In genomic region chr14:54935904-54936830, GRCm38 (mm10) we compare ENCODE assay signal across 8 mouse cellular contexts. TPM values are rescaled to one million over a fixed set of nuclear protein-coding genes. Genes with fewer than 3 reads are reported as not detected.
DNase-seq lines count a peak whose midpoint lies in the region; ATAC-seq lines count a peak whose summit lies in the region.

Gene Cmtm5 (plus strand): TSS chr14:54936261.

- H3K27me3 ChIP-seq in midbrain, embryonic 15.5 days (replicated peaks): no peaks in the 10 kb centered on the region

- no peak within 1 kb of the TSS for H3K4me2 ChIP-seq in midbrain, embryonic 15.5 days

- peak within 1 kb of the TSS; percentile 63 for H3K27ac ChIP-seq in midbrain, embryonic 15.5 days

- H3K4me3 ChIP-seq in midbrain, embryonic 15.5 days: no peak within 1 kb of the TSS

- no peaks in the 10 kb centered on the region for H3K9me3 ChIP-seq in midbrain, embryonic 15.5 days

- ATAC-seq in frontal cortex, adult (ENCODE audit: low TSS enrichment): peak; percentile 88
- ATAC-seq in midbrain, embryonic 15.5 days (replicated peaks): peak; percentile 77
- no peak for ATAC-seq in erythroid progenitor cell, adult 5-6 weeks (replicated peaks; ENCODE audit: low FRiP score, poor library complexity, severe bottlenecking)

- H3K4me1 ChIP-seq in midbrain, embryonic 15.5 days: peaks cover 7% of the 10 kb centered on the region; the same call in 1 of the 2 replicates

- DNase-seq in kidney, postnatal 4 days: peak; percentile 24 to 50
- DNase-seq in kidney, adult 11 months: no peak
- peak; percentile 40 for DNase-seq in layer of hippocampus, adult 9-10 months (ENCODE audit: low spot score)
- no peak for DNase-seq in ovary, adult 18-20 months (ENCODE audit: low spot score)
- no peak for DNase-seq in gastrocnemius, postnatal 14 days

- WGBS in midbrain, embryonic 15.5 days: 37% methylated on average over 8 of the region's 8 CpGs

- intact Hi-C loops in gastrocnemius, postnatal 14 days (cut with DNase I; ENCODE audit: low total_unique reads): loop anchor here (5.0 to 10.0 kb wide), 2 partner anchors 34 to 91 kb away; no protein-coding TSS in a partner anchor

- no peaks in the 10 kb centered on the region for H3K36me3 ChIP-seq in midbrain, embryonic 15.5 days (replicated peaks)

- no peak within 1 kb of the TSS for H3K9ac ChIP-seq in midbrain, embryonic 15.5 days

RNA-seq across cellular contexts. Expression of gene Cmtm5, which starts in this region (rescaled TPM):
- polyA plus RNA-seq in midbrain, embryonic 15.5 days (2015; fragmentation: Nextera tagmentation; extraction: Ambion mirVana): 6.5 and 7.2 TPM in 2 replicates
- total RNA-seq in erythroid progenitor cell, adult 5-6 weeks (2015; ENCODE audit: low replicate concordance): not detected in 2 replicates
- total RNA-seq in erythroid progenitor cell, adult 5-6 weeks (2017; ENCODE audit: low replicate concordance): not detected in 2 replicates
- total RNA-seq in gastrocnemius, postnatal 14 days (2021): 1 to 10 TPM in 1 of 2 experiments, under 1 TPM in 1; 0.71 to 3.1 TPM

Comparison
In these comparisons a context has a peak if more than half of its experiments do, and no peak if none do; other contexts are left out.
1. DNase-seq: peak in kidney, postnatal 4 days (2 of 2) and layer of hippocampus, adult 9-10 months (single experiment); none in kidney, adult 11 months (single experiment), ovary, adult 18-20 months (single experiment) and gastrocnemius, postnatal 14 days (single experiment).